Comparison of ENCODE assay signal across 8 mouse cellular contexts in genomic region chr1:149960734-149961424, GRCm38 (mm10). TPM values are rescaled to one million over a fixed set of nuclear protein-coding genes. Genes with fewer than 3 reads are reported as not detected.
A peak's percentile ranks its signal among the peaks of the same experiment; 100 is the strongest.
DNase-seq lines count a peak whose midpoint lies in the region; ATAC-seq and TF ChIP-seq lines count a peak whose summit lies in the region.

Gene Pla2g4a (minus strand): TSS chr1:149961290.

- no peaks in the 10 kb centered on the region for H3K9me3 ChIP-seq in heart, embryonic 13.5 days
- H3K9me3 ChIP-seq in kidney, postnatal 0 days (replicated peaks; ENCODE audit: low read length) = no peaks in the 10 kb centered on the region
- no peaks in the 10 kb centered on the region for H3K9me3 ChIP-seq in lung, embryonic 15.5 days

- H3K4me1 ChIP-seq in heart, embryonic 13.5 days = peaks cover 11% of the 10 kb centered on the region
- no peaks in the 10 kb centered on the region for H3K4me1 ChIP-seq in kidney, postnatal 0 days (replicated peaks; ENCODE audit: insufficient read depth, low read length)
- H3K4me1 ChIP-seq in lung, embryonic 15.5 days = 0 out of 2 replicates have a peak, but pooled peaks cover 3% of the 10 kb centered on the region

- no peaks in the 10 kb centered on the region for H3K27me3 ChIP-seq in heart, embryonic 13.5 days (replicated peaks)
- no peaks in the 10 kb centered on the region for H3K27me3 ChIP-seq in kidney, postnatal 0 days (ENCODE audit: insufficient read depth, low read length)
- H3K27me3 ChIP-seq in lung, embryonic 15.5 days = no peaks in the 10 kb centered on the region

- no peaks in the 10 kb centered on the region for H3K36me3 ChIP-seq in heart, embryonic 13.5 days
- H3K36me3 ChIP-seq in kidney, postnatal 0 days (ENCODE audit: insufficient read depth, low read length) = no peaks in the 10 kb centered on the region
- no peaks in the 10 kb centered on the region for H3K36me3 ChIP-seq in lung, embryonic 15.5 days

- peak within 1 kb of the TSS; percentile 59 for H3K4me3 ChIP-seq in heart, embryonic 13.5 days
- H3K4me3 ChIP-seq in kidney, postnatal 0 days (replicated peaks; ENCODE audit: low read depth, low read length) = peak within 1 kb of the TSS; percentile 46
- peak within 1 kb of the TSS; percentile 51 for H3K4me3 ChIP-seq in lung, embryonic 15.5 days

- ATAC-seq in erythroblast, adult 5-6 weeks (replicated peaks; ENCODE audit: low FRiP score, poor library complexity, severe bottlenecking) = peak; percentile 84
- no peak for ATAC-seq in heart, embryonic 13.5 days (ENCODE audit: extremely low read depth, insufficient number of reproducible peaks, low FRiP score, low TSS enrichment)
- ATAC-seq in kidney, postnatal 0 days (replicated peaks; ENCODE audit: low FRiP score, low read depth) = peak; percentile 77
- peak; percentile 92; the same call in 1 of the 2 replicates for ATAC-seq in lung, embryonic 15.5 days (ENCODE audit: borderline replicate concordance, extremely low read depth, low FRiP score, low TSS enrichment)
- peak; percentile 86 for ATAC-seq in neutrophil, adult 5-6 weeks (ENCODE audit: extremely low read depth, insufficient number of reproducible peaks, low FRiP score, poor library complexity, severe bottlenecking)

- H3K4me2 ChIP-seq in heart, embryonic 13.5 days = peak within 1 kb of the TSS; percentile 73
- peak within 1 kb of the TSS; percentile 54 for H3K4me2 ChIP-seq in kidney, postnatal 0 days (ENCODE audit: low read length)
- H3K4me2 ChIP-seq in lung, embryonic 15.5 days = peak within 1 kb of the TSS; percentile 63

- H3K9ac ChIP-seq in heart, embryonic 13.5 days = peak within 1 kb of the TSS; percentile 81
- peak within 1 kb of the TSS; percentile 50 for H3K9ac ChIP-seq in kidney, postnatal 0 days (ENCODE audit: low read depth, low read length)
- H3K9ac ChIP-seq in lung, embryonic 15.5 days = peak within 1 kb of the TSS; percentile 43

- peak; percentile 20 for DNase-seq in layer of hippocampus, adult 11-12 months (ENCODE audit: low spot score)
- no peak for DNase-seq in layer of hippocampus, postnatal 36 days
- DNase-seq in kidney, postnatal 0 days (ENCODE audit: low spot score) = peak; percentile 88
- peak; percentile 38 for DNase-seq in thymus, postnatal 25 days

- TF ChIP-seq CTCF in kidney, postnatal 0 days (IDR thresholded peaks at IDR 0.05; ENCODE audit: low read depth) = no peak

- H3K27ac ChIP-seq in heart, embryonic 13.5 days (replicated peaks) = peak within 1 kb of the TSS; percentile 73
- H3K27ac ChIP-seq in kidney, postnatal 0 days = peak within 1 kb of the TSS; percentile 85
- H3K27ac ChIP-seq in lung, embryonic 15.5 days = peak within 1 kb of the TSS; percentile 79

- 14% methylated on average over 15 of the region's 15 CpGs for WGBS in heart, embryonic 13.5 days
- 6% methylated on average over 15 of the region's 15 CpGs for WGBS in kidney, postnatal 0 days
- 7% methylated on average over 15 of the region's 15 CpGs for WGBS in lung, embryonic 15.5 days

RNA-seq across cellular contexts. Expression of gene Pla2g4a, which starts in this region (rescaled TPM):
- 1 to 10 TPM; 1.4 to 2.8 TPM for total RNA-seq in layer of hippocampus, postnatal 36 days (2021)
- 10.0 and 18.8 TPM in 2 replicates for total RNA-seq in erythroblast, adult 5-6 weeks (2015; ENCODE audit: low replicate concordance)
- total RNA-seq in erythroblast, adult 5-6 weeks (2017; ENCODE audit: low replicate concordance) = 10.4 and 31.1 TPM in 2 replicates
- 5.7 and 6.1 TPM in 2 replicates for polyA plus RNA-seq in heart, embryonic 13.5 days (2015; fragmentation: Nextera tagmentation; extraction: Ambion mirVana)
- polyA plus RNA-seq in kidney, postnatal 0 days (2015; fragmentation: Nextera tagmentation; extraction: Ambion mirVana) = 58.0 and 59.1 TPM in 2 replicates
- 12.6 and 14.0 TPM in 2 replicates for polyA plus RNA-seq in lung, embryonic 15.5 days (2015; fragmentation: Nextera tagmentation; extraction: Ambion mirVana)
- total RNA-seq in neutrophil, adult 5-6 weeks (2017) = 6.2 and 12.4 TPM in 2 replicates

Comparison
In these comparisons a context has a peak if more than half of its experiments do, and no peak if none do; other contexts are left out.
1. DNase-seq: peak in layer of hippocampus, adult 11-12 months (single experiment), kidney, postnatal 0 days (single experiment) and thymus, postnatal 25 days (single experiment); none in layer of hippocampus, postnatal 36 days (0 of 2).
2. Peak in every context shown above with its lines, with median percentiles within 50 percentile points of each other: H3K27ac ChIP-seq, H3K4me2 ChIP-seq, H3K4me3 ChIP-seq and H3K9ac ChIP-seq.